In genomic region chr2:71039522-71040121, GRCm38 (mm10) we compare ENCODE assay signal across 9 mouse cellular contexts. TPM values are rescaled to one million over a fixed set of nuclear protein-coding genes. Genes with fewer than 3 reads are reported as not detected.
DNase-seq lines count a peak whose midpoint lies in the region; ATAC-seq lines count a peak whose summit lies in the region.
"Had no signal": no experiment of that assay in that cellular context is flagged by ENCODE, and none has a peak within 500 bp of the region (broad histone marks: within the 10 kb centered on the region; RNA-seq: fewer than 3 reads in every experiment).

No protein-coding gene starts in this region.

- H3K9me3 ChIP-seq in hindbrain, embryonic 13.5 days, result no peaks in the 10 kb centered on the region
- H3K9me3 ChIP-seq: limb, embryonic 15.5 days had no signal

- H3K4me2 ChIP-seq in hindbrain, embryonic 13.5 days, result peak overlapping the region; percentile 34
- H3K4me2 ChIP-seq: limb, embryonic 15.5 days had no signal

- WGBS in hindbrain, embryonic 13.5 days, result 44% methylated on average over 11 of the region's 11 CpGs

- no peaks in the 10 kb centered on the region for H3K27me3 ChIP-seq in hindbrain, embryonic 13.5 days
- H3K27me3 ChIP-seq: limb, embryonic 15.5 days had no signal

- no peak overlapping the region for H3K4me3 ChIP-seq in hindbrain, embryonic 13.5 days
- H3K4me3 ChIP-seq: limb, embryonic 15.5 days had no signal

- H3K27ac ChIP-seq in hindbrain, embryonic 13.5 days, result 0 out of 2 replicates have a peak overlapping the region, but pooled peaks have one; percentile 52
- H3K27ac ChIP-seq: limb, embryonic 15.5 days had no signal

- no peaks in the 10 kb centered on the region for H3K36me3 ChIP-seq in hindbrain, embryonic 13.5 days
- H3K36me3 ChIP-seq: limb, embryonic 15.5 days had no signal

- peaks cover 7% of the 10 kb centered on the region; the same call in 1 of the 2 replicates for H3K4me1 ChIP-seq in hindbrain, embryonic 13.5 days (replicated peaks)

- peak; percentile 73 for ATAC-seq in hindbrain, embryonic 13.5 days (ENCODE audit: low FRiP score)

- H3K9ac ChIP-seq in hindbrain, embryonic 13.5 days, result no peak overlapping the region
- H3K9ac ChIP-seq: limb, embryonic 15.5 days had no signal

- peak; percentile 13 for DNase-seq in T-cell, adult 2 months (ENCODE audit: low spot score)
- DNase-seq in cerebellum, postnatal 10 days, result peak; percentile 92 to 93
- peak; percentile 71 to 93 for DNase-seq in frontal cortex, adult 2 months (ENCODE audit: extremely low spot score in 1 of 2, low spot score in 1 of 2)
- peak; percentile 60 to 90 for DNase-seq in layer of hippocampus, postnatal 25 days (ENCODE audit: extremely low spot score in 1 of 2, low spot score in 1 of 2)
- DNase-seq in lung, postnatal 36 days, result peak; percentile 89
- DNase-seq in right cerebral cortex, adult 18-20 months, result peak; percentile 84
- peak; percentile 68 for DNase-seq in urinary bladder, postnatal 25 days (ENCODE audit: low spot score)

RNA-seq across cellular contexts. Expression of gene Dcaf17, which starts 15.5 kb away (rescaled TPM):
- 8.5 and 9.3 TPM in 2 replicates for polyA plus RNA-seq in frontal cortex, adult 2 months (2012; rRNA removed)
- polyA plus RNA-seq in hindbrain, embryonic 13.5 days (2015; fragmentation: Nextera tagmentation; extraction: Ambion mirVana), result 34.0 and 35.8 TPM in 2 replicates
- total RNA-seq in layer of hippocampus, postnatal 25 days (2021), result 10 to 100 TPM; 10.9 to 13.6 TPM

RNA-seq across cellular contexts. Expression of gene Mettl8, which starts 15.8 kb away (rescaled TPM):
- polyA plus RNA-seq in frontal cortex, adult 2 months (2012; rRNA removed), result 13.3 and 15.0 TPM in 2 replicates
- 15.7 and 16.4 TPM in 2 replicates for polyA plus RNA-seq in hindbrain, embryonic 13.5 days (2015; fragmentation: Nextera tagmentation; extraction: Ambion mirVana)
- 10 to 100 TPM; 11.9 to 14.2 TPM for total RNA-seq in layer of hippocampus, postnatal 25 days (2021)

Comparison
In these comparisons a context has a peak if more than half of its experiments do, and no peak if none do; other contexts are left out.
1. DNase-seq: peak in every context shown above with its lines; median percentile 92 in cerebellum, postnatal 10 days; 89 in lung, postnatal 36 days; 84 in right cerebral cortex, adult 18-20 months; 82 in frontal cortex, adult 2 months; 75 in layer of hippocampus, postnatal 25 days; 68 in urinary bladder, postnatal 25 days; 13 in T-cell, adult 2 months.